Mouse (Mus musculus): ENCODE results near the gene Sept11. TPM values are rescaled to one million over a fixed set of nuclear protein-coding genes. Genes with fewer than 3 reads are reported as not detected.

The Sept11 gene
- polyA plus RNA-seq, 1 experiment: 74.0 TPM

DNA sequence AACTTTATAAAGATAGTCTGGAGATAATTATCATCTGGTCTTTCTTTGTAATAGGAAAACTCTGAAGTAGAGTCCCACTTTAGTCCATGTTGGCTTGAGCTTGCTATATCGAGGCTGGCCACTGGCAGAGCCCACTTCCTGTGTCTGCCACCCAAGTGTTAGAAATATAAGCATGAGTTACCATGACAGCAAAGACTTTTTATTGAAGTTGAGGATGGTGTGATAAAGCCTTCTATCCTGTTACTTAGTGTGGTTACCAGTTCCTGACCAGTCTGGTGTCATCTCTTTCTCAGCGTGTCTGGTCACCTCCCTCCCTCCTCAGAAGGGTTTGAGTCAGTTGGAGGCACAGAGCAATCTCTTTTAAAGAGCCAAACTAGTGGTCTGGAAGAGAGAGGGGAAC is 16.3 kb downstream of the Sept11 start:
- WGBS: 62% methylated on average over 2 of the region's 2 CpGs
- Histone ChIP-seq H3K27ac (ENCODE audit: insufficient read depth, low read length) (no peak overlapping the region), H3K4me3 (replicated peaks; ENCODE audit: insufficient read depth, low read depth, low read length) (no peak overlapping the region), H3K27me3 (ENCODE audit: control insufficient read depth, insufficient read depth, low read length) (no peaks in the 10 kb centered on the region), H3K4me1 (ENCODE audit: control insufficient read depth, insufficient read depth, low read length) (no peaks in the 10 kb centered on the region; the same call in 1 of the 2 replicates)
- TF ChIP-seq POLR2A (IDR thresholded peaks at IDR 0.05; ENCODE audit: borderline replicate concordance, insufficient read depth, low read length): no peak
- TF ChIP-seq CTCF (IDR thresholded peaks at IDR 0.05; ENCODE audit: borderline replicate concordance, insufficient read depth, low read depth, low read length): no peak
- DNase-seq: no peak

DNA sequence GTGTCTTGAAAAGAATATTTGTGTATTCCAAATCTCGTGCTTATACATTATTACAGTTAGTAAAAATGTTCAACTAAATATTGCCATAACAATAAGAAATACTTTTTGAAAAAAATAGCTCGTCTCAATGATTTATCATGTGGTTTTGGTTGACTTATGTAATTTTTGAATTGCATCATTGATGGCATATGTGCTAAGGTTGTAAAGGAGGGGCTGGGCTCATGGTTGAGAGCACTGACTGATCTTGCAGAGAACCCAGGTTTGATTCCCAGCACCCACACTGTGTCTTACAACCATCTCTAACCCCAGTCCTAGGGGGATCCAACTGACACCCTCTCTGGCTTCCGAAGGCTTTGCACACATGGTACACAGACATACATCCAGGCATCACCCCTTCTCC is 19.1 kb downstream of the Sept11 start:
- no peak for DNase-seq
- 98% methylated on average over 3 of the region's 3 CpGs for WGBS
- H3K4me1 ChIP-seq (ENCODE audit: control insufficient read depth, insufficient read depth, low read length): peaks cover 12% of the 10 kb centered on the region
- H3K27ac ChIP-seq (ENCODE audit: insufficient read depth, low read length): no peak overlapping the region
- TF ChIP-seq CTCF (IDR thresholded peaks at IDR 0.05; ENCODE audit: borderline replicate concordance, insufficient read depth, low read depth, low read length) (no peak), POLR2A (IDR thresholded peaks at IDR 0.05; ENCODE audit: borderline replicate concordance, insufficient read depth, low read length) (no peak)
- no peak overlapping the region for H3K4me3 ChIP-seq (replicated peaks; ENCODE audit: insufficient read depth, low read depth, low read length)
- H3K27me3 ChIP-seq (ENCODE audit: control insufficient read depth, insufficient read depth, low read length): no peaks in the 10 kb centered on the region

GRCm38 (mm10) chr5:93113517-93113916 is 20.3 kb downstream of the Sept11 start:
- Histone ChIP-seq H3K4me3 (replicated peaks; ENCODE audit: insufficient read depth, low read depth, low read length) (no peak overlapping the region), H3K27ac (ENCODE audit: insufficient read depth, low read length) (no peak overlapping the region), H3K4me1 (ENCODE audit: control insufficient read depth, insufficient read depth, low read length) (peaks cover 16% of the 10 kb centered on the region), H3K27me3 (ENCODE audit: control insufficient read depth, insufficient read depth, low read length) (no peaks in the 10 kb centered on the region)
- no peak for DNase-seq
- WGBS: 86% methylated on average over 5 of the region's 5 CpGs
- TF ChIP-seq POLR2A (IDR thresholded peaks at IDR 0.05; ENCODE audit: borderline replicate concordance, insufficient read depth, low read length): no peak
- TF ChIP-seq CTCF (IDR thresholded peaks at IDR 0.05; ENCODE audit: borderline replicate concordance, insufficient read depth, low read depth, low read length): no peak

DNA sequence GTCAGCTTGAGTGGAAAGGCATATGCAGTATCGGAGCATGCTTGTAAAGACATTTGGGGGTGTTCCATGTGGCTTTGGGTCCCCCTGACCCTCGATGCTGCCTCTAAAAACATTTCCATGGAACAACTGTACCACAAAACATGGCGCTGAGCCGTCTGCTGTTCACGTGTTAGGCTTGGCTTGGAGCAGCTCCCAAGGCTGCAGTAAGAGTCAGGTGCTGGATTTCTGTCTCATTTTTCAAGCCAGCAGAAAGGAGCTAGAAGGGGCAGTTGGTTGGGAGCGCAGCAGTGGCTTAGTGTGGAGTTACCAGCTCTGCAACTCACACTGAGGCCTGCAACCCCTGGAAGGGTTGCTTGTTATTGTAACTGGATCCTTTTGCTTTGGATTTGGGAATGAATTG is 21.3 kb downstream of the Sept11 start:
- DNase-seq: peak in 1 of 2 experiments; percentile 29
- Histone ChIP-seq H3K4me1 (ENCODE audit: control insufficient read depth, insufficient read depth, low read length) (peaks cover 16% of the 10 kb centered on the region), H3K27me3 (ENCODE audit: control insufficient read depth, insufficient read depth, low read length) (no peaks in the 10 kb centered on the region), H3K4me3 (replicated peaks; ENCODE audit: insufficient read depth, low read depth, low read length) (no peak overlapping the region), H3K27ac (ENCODE audit: insufficient read depth, low read length) (no peak overlapping the region)
- TF ChIP-seq POLR2A (IDR thresholded peaks at IDR 0.05; ENCODE audit: borderline replicate concordance, insufficient read depth, low read length) (no peak), CTCF (IDR thresholded peaks at IDR 0.05; ENCODE audit: borderline replicate concordance, insufficient read depth, low read depth, low read length) (no peak)
- WGBS: 44% methylated on average over 6 of the region's 6 CpGs

GRCm38 (mm10) chr5:93115059-93115458 is 21.8 kb downstream of the Sept11 start:
- DNase-seq: no peak
- TF ChIP-seq CTCF (IDR thresholded peaks at IDR 0.05; ENCODE audit: borderline replicate concordance, insufficient read depth, low read depth, low read length): no peak
- no peak for TF ChIP-seq POLR2A (IDR thresholded peaks at IDR 0.05; ENCODE audit: borderline replicate concordance, insufficient read depth, low read length)
- H3K27ac ChIP-seq (ENCODE audit: insufficient read depth, low read length): no peak overlapping the region
- WGBS: 92% methylated on average over 6 of the region's 6 CpGs
- H3K4me1 ChIP-seq (ENCODE audit: control insufficient read depth, insufficient read depth, low read length): peaks cover 16% of the 10 kb centered on the region
- H3K27me3 ChIP-seq (ENCODE audit: control insufficient read depth, insufficient read depth, low read length): no peaks in the 10 kb centered on the region
- no peak overlapping the region for H3K4me3 ChIP-seq (replicated peaks; ENCODE audit: insufficient read depth, low read depth, low read length)

- TF ChIP-seq POLR2A (IDR thresholded peaks at IDR 0.05; ENCODE audit: borderline replicate concordance, insufficient read depth, low read length) (no peak), CTCF (IDR thresholded peaks at IDR 0.05; ENCODE audit: borderline replicate concordance, insufficient read depth, low read depth, low read length) (no peak)
- Histone ChIP-seq H3K27ac (ENCODE audit: insufficient read depth, low read length) (no peak overlapping the region), H3K4me1 (ENCODE audit: control insufficient read depth, insufficient read depth, low read length) (peaks cover 16% of the 10 kb centered on the region), H3K4me3 (replicated peaks; ENCODE audit: insufficient read depth, low read depth, low read length) (no peak overlapping the region), H3K27me3 (ENCODE audit: control insufficient read depth, insufficient read depth, low read length) (no peaks in the 10 kb centered on the region)
- DNase-seq: no peak
- 49% methylated on average over 13 of the region's 13 CpGs for WGBS
Observed at GRCm38 (mm10) chr5:93115854-93116253, 22.6 kb downstream of the Sept11 start.

DNA sequence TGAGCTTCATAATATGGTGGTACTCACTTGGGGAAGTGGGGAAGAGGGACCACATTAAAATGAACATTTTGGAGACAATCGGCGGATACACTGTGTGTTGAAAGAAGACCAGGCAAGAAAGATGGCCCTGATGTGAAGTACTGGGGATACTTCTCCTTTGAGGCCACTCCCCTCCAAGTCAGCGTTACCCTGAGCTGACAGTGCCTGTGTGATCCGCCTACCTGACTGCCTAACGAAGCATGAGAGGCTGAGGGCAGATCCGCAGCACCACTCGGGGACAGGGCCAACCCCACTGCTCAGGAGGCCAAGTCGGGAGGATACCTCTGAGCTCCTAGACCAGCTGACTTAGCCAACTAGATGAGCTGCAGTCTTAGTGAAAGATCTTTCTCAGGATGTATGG is 24.4 kb downstream of the Sept11 start:
- no peak for TF ChIP-seq CTCF (IDR thresholded peaks at IDR 0.05; ENCODE audit: borderline replicate concordance, insufficient read depth, low read depth, low read length)
- TF ChIP-seq POLR2A (IDR thresholded peaks at IDR 0.05; ENCODE audit: borderline replicate concordance, insufficient read depth, low read length): no peak
- Histone ChIP-seq H3K4me3 (replicated peaks; ENCODE audit: insufficient read depth, low read depth, low read length) (no peak overlapping the region), H3K27me3 (ENCODE audit: control insufficient read depth, insufficient read depth, low read length) (no peaks in the 10 kb centered on the region), H3K27ac (ENCODE audit: insufficient read depth, low read length) (no peak overlapping the region), H3K4me1 (ENCODE audit: control insufficient read depth, insufficient read depth, low read length) (peaks cover 16% of the 10 kb centered on the region)
- DNase-seq: no peak
- WGBS: 52% methylated on average over 8 of the region's 8 CpGs

- no peak for TF ChIP-seq POLR2A (IDR thresholded peaks at IDR 0.05; ENCODE audit: borderline replicate concordance, insufficient read depth, low read length)
- TF ChIP-seq CTCF (IDR thresholded peaks at IDR 0.05; ENCODE audit: borderline replicate concordance, insufficient read depth, low read depth, low read length): no peak
- 80% methylated on average over 8 of the region's 8 CpGs for WGBS
- Histone ChIP-seq H3K27ac (ENCODE audit: insufficient read depth, low read length) (no peak overlapping the region), H3K4me3 (replicated peaks; ENCODE audit: insufficient read depth, low read depth, low read length) (no peak overlapping the region), H3K27me3 (ENCODE audit: control insufficient read depth, insufficient read depth, low read length) (no peaks in the 10 kb centered on the region), H3K4me1 (ENCODE audit: control insufficient read depth, insufficient read depth, low read length) (peaks cover 4% of the 10 kb centered on the region)
- no peak for DNase-seq
Observed at GRCm38 (mm10) chr5:93121660-93122059, 28.4 kb downstream of the Sept11 start.
